Mouse (Mus musculus): ENCODE measurements around the gene Nipa1. TPM values are rescaled to one million over a fixed set of nuclear protein-coding genes. Genes with fewer than 3 reads are reported as not detected.
"Not testable (repeated sequence)": the region's sequence is repeated elsewhere in the genome, so short reads cannot be mapped to it uniquely, and the experiment has no call there.

Gene Nipa1
- 1 to 10 TPM; 6.2 to 8.4 TPM for total RNA-seq (2021)
- long read RNA-seq, experiment 1, transcript Nipa1-201 (5 exons, 3,183 nt): major isoform, 16 of 16 reads
- long read RNA-seq, experiment 1, partial matches to known transcripts: 0 of 16 reads
- long read RNA-seq, experiment 1, other reads (novel, unspliced or antisense): 0 of 16 reads
- long read RNA-seq, experiment 2, transcript Nipa1-201 (5 exons, 3,183 nt): major isoform, 8 of 9 reads
- long read RNA-seq, experiment 2, partial matches to known transcripts: 0 of 9 reads
- long read RNA-seq, experiment 2, other reads (novel, unspliced or antisense): 1 of 9 reads

GRCm38 (mm10) chr7:56019930-56020253, at the start of gene Nipa1:
Nipa1 (minus strand) TSS chr7:56019954.
- DNase-seq: no peak

GRCm38 (mm10) chr7:56066634-56067033, 46.9 kb upstream of the Nipa1 start:
- DNase-seq: no peak

GRCm38 (mm10) chr7:56066136-56066535, 46.4 kb upstream of the Nipa1 start:
- no peak for DNase-seq

- peak; percentile 74 to 79 for DNase-seq
These were observed 45.1 kb upstream of the Nipa1 start for GRCm38 (mm10) chr7:56064876-56065275.

GRCm38 (mm10) chr7:56055338-56055737, 35.6 kb upstream of the Nipa1 start:
- DNase-seq: no peak

- no peak for DNase-seq
These were observed 33.2 kb upstream of the Nipa1 start for GRCm38 (mm10) chr7:56052996-56053395.

- peak; percentile 39 to 63 for DNase-seq
These were observed 30.7 kb upstream of the Nipa1 start for GRCm38 (mm10) chr7:56050487-56050911.

- peak; percentile 99 to 100 for DNase-seq
These were observed 30.1 kb upstream of the Nipa1 start, which contains the start of gene Herc2 for GRCm38 (mm10) chr7:56049831-56050321. Herc2 (plus strand) TSS chr7:56050196.

GRCm38 (mm10) chr7:56047178-56047577, 27.4 kb upstream of the Nipa1 start:
- peak in 1 of 2 experiments; percentile 18 for DNase-seq

GRCm38 (mm10) chr7:56044267-56044629, 24.5 kb upstream of the Nipa1 start:
- no peak for DNase-seq

GRCm38 (mm10) chr7:56043577-56044266, 24.0 kb upstream of the Nipa1 start:
- DNase-seq: no peak

- peak; percentile 81 to 83 for DNase-seq
These were observed 22.6 kb upstream of the Nipa1 start for GRCm38 (mm10) chr7:56042353-56042752.

GRCm38 (mm10) chr7:56023586-56023985, 3.8 kb upstream of the Nipa1 start:
- DNase-seq: no peak

GRCm38 (mm10) chr7:56018972-56019929, 503 bp downstream of the Nipa1 start:
- peak; percentile 82 to 89 for DNase-seq

GRCm38 (mm10) chr7:56018446-56018971, 1.2 kb downstream of the Nipa1 start:
- DNase-seq: no peak

- DNase-seq: no peak
These were observed 2.0 kb downstream of the Nipa1 start for GRCm38 (mm10) chr7:56017761-56018160.

GRCm38 (mm10) chr7:56015837-56016236, 3.9 kb downstream of the Nipa1 start:
- no peak for DNase-seq

GRCm38 (mm10) chr7:56015172-56015571, 4.6 kb downstream of the Nipa1 start:
- DNase-seq: no peak

- not testable (repeated sequence) for DNase-seq
These were observed 5.6 kb downstream of the Nipa1 start for GRCm38 (mm10) chr7:56014002-56014702.

- no peak for DNase-seq
These were observed 6.3 kb downstream of the Nipa1 start for GRCm38 (mm10) chr7:56013261-56014001.

- DNase-seq: no peak
These were observed 8.8 kb downstream of the Nipa1 start for GRCm38 (mm10) chr7:56011018-56011333.
